Mouse (Mus musculus): ENCODE results near the gene Pus10.

Gene Pus10

DNA sequence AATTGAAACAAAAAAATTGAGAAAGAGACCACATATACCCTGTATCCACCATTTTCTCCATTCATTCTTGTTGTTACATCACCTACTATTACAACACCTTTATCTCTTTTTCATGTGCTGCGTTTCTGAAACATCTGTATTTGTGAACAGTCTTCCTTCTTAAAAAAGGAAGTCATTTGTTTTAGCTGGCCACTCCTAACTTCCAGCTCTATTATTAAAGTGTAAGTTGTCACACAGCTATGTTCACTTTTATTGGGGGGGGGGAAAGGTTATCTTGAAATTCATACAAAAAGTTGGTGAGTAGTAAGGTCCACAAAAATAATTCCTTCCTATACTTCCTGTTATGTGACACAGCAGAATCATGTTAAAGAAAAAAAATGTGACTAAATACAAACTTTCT, 102.5 kb downstream of the Pus10 start:
- no peak for DNase-seq

DNA sequence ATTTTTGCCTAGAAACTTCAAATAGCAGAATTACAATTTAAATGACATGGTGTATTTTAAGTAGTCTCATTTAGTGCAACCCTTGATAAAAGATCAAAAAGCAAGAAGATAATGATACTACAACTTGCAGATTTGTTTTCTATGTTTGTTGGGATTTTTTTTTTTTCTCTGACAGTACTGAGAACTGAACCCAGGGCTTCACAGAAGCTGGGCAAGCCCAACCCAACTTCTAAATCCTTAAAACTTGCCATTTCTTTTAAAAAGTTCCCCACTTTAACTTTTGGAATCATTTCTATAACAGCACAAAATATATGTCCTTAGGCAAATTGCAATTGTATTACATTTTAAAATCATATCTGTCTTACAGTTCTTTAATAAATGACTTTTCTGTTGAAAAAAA, 103.6 kb downstream of the Pus10 start:
- DNase-seq = no peak

DNA sequence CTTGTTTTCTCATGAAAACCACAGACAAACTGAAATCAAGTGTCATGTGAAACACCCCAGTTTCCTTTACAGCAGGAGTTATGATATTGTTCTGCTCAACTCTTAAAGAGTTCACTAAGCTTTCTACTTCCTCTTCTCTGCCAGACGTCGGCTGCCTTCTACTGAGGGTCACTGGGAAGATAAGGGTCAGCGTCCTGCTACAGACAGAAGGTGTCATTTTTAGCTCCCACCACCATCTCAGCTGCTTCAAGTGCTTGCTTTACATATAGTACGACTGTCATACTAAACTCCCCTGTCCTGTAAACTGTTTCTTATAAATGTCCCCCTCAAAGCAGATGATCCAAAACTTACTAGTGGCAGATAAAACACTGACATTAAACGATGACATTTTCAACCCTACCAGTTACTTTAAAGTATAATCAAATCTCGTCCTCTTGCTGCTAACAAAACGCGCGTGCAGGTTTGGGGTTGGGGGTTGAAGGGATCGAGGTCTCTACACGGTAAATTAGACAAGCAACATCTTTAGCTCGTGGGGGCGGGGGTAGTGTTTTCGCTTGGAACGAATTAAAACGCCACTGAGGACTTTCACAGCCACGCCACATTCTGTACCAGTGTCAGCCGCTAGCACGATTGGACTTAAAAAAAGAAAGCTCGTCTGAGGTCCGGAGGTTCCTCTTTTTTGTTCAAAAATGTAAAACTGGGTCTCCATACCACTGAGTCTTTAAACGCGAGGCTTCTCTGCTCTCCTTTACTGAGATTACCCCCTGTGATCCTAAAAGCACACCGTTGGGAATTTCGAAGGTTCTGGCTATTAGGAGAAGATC, 104.4 kb downstream of the Pus10 start:
- DNase-seq = peak; percentile 72 to 76

DNA sequence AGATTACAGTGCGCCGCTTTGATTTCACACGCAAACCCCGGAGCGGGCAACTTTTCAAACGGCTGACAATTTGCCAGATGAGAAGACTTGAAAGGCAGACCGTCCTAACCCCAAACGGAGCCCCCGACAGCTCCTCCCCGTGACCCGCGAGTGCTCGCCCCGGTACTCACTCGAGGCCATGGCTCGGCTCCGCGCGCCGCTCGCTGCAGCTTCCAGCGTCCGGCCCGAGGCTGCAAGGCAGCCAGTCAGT, 105.0 kb downstream of the Pus10 start:
- DNase-seq = no peak

DNA sequence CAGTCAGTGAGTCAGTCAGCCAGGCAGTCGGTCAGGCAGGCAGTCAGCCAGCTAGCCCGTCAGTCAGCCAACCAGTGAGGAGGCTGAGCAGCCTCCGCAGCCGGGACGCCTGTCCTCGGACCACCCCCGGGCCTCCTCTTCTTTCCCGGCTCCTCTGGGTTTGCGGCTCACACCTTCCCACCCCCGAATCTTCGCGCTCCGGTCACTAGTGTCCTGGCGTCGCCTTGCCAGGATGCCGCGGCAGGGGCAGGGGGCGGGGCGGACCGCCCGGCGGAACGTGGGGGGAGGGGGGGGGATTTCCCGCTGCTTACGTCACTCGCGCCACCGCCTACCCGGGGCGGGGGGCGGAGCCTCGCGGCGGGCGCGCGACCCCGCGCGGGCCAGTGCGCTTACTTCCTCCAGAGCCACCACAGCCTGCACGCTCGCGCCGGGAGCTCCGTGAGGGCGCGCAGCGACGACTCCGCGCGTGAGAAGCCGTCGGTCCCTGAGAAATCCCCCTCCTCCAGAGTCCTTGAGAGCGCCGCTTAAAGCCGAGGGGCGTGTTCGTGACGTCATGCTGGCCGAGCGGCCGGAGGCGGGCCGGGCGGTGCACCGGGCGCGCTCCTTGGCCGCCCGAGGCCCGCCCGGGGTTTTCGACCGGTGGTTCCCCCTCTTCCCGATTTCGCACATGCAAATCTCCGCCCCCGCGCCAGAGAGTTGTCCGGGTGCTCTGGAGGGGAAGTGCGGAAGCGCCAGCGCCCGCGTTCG, 105.5 kb downstream of the Pus10 start, which contains the start of gene Rel:
Gene Rel (minus strand): TSS at position 211 of the 747 bp plus-strand sequence.
- peak; percentile 92 to 93 for DNase-seq

DNA sequence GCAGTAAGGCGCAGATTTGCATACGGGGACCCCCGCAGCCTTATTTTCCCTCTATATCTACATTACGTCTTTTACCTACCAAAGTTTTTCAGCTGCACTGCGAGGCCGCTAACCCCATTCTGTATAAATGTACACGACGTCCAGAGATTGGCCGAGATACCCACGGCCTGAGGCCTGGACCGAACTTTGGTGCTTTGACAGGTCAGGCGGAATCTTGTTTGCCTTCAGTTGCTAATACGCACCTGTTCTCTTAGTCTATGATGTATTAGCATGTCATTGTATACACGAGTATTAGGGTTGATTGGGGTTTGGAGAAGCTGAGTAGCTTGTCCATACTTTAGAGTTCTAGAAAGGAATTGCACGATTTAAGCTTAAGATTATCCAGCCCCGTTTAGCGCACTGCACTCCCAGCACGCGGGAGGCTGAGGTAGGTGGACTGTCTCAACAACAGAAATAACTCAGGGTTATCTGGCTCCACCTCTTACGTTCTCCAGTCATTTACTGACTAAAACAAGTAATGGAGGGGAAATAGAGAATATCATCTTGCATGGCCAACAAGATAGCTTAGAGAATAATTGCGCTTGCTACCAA, 106.1 kb downstream of the Pus10 start:
- no peak for DNase-seq

DNA sequence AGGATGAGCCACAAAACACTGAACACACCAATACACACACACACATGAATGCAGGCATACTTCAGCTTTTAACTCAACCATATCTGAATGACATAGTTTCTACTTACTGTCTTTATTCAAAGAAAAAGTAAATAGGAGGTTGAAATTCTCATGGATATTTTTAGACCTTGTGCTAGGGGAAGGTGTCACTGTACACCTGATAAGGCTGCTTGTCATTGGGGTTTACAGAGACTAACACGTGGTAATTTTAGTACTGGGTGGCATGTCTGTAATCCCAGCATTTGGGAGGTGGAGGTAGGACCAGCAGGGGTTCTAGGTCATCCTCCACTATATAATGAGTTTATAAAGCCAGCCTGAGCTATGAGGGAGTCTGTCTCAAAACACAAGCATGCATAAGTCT, 107.0 kb downstream of the Pus10 start:
- no peak for DNase-seq

DNA sequence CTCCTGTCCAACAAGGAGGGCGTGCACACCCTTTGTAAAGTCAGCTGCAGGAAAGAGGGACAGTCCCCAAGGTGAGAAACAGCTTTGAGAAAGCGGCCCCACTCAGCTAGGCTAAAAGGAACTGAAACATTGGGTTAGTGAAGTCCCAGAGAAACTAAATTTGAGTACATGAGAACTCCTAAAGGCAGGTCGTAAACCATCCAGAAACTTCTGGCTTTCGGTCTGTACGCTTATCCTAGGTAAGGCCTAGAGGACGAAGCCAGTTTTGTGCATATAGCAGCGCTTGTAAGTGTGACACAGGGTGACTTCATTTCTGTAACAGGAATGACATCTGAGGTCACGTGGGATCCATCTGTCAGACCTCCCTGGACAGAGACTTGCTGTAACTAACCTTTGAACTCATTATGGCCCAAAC, 113.3 kb downstream of the Pus10 start:
- peak; percentile 71 to 75 for DNase-seq

DNA sequence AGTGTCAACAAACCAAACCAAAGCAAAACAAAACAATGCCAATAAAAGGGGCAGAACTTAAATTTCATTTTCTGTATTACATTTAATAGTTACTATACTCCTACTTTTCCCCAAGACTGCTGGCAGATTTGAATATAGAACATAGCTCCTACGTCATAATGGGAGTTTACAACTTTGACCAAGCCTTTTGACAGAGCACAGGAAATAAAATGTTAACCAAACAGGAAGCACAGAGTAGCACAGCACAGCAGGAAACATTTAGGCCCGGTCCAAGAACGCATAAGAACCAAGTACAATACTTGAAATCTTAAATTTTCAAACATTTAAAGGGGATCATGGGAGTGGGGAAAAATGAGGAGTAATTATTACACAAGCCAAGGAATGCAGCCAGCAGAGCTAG, 116.6 kb downstream of the Pus10 start:
- DNase-seq = peak in 1 of 2 experiments; percentile 27
